Mouse (Mus musculus) small intestine, adult 2 months (tissue): ENCODE measurements around the gene Rab19.

Experiments used
- CTCF ChIP-seq: fragments of 200-500 bp; IDR thresholded peaks from 2 replicates; pipeline ENCODE4 v1.5.1; 2012; ENCODE audit warnings: low read depth, mild to moderate bottlenecking, control low read depth, inconsistent platforms, low read length, moderate library complexity, mixed read lengths; ENCODE audit not compliant: insufficient replicate concordance, insufficient read length; ENCODE audit errors: extremely low read depth
- POLR2A ChIP-seq: fragments of 200-500 bp; IDR thresholded peaks from 2 replicates; pipeline ENCODE4 v1.6.1; 2012; ENCODE audit warnings: low read depth, mild to moderate bottlenecking, control low read depth, inconsistent platforms, low read length, moderate library complexity

GRCm38 (mm10) chr6:39345430-39345829 is 35.5 kb upstream of the Rab19 start:
- TF ChIP-seq CTCF (no peak), POLR2A (no peak)
